Mouse (Mus musculus) midbrain, embryonic 16.5 days (tissue): ENCODE data around the gene Psmf1. TPM values are rescaled to one million over a fixed set of nuclear protein-coding genes. Genes with fewer than 3 reads are reported as not detected.

Source experiments
- ATAC-seq: fragments of 200-750 bp; cut with Nextera tagmentation; 2 replicates; pipeline ENCODE4 v1.8.0; 2017; ENCODE audit warnings: moderate TSS enrichment
- H3K27ac ChIP-seq: fragments of 300-500 bp; sonication (generic); 2 replicates; pipeline ENCODE4 v1.5.1; 2014; ENCODE audit warnings: mild to moderate bottlenecking, low read length, mixed read lengths
- H3K27me3 ChIP-seq: fragments of 300-500 bp; sonication (generic); 2 replicates; pipeline ENCODE4 v1.6.1; 2014; ENCODE audit warnings: low read depth, low read length, mixed read lengths; ENCODE audit not compliant: control insufficient read depth, insufficient read depth
- H3K36me3 ChIP-seq: fragments of 300-500 bp; sonication (generic); 2 replicates; pipeline ENCODE4 v1.6.1; 2014; ENCODE audit warnings: mild to moderate bottlenecking, low read length, moderate library complexity, mixed read lengths; ENCODE audit not compliant: control insufficient read depth, insufficient read depth
- H3K4me1 ChIP-seq: fragments of 300-500 bp; sonication (generic); 2 replicates; pipeline ENCODE4 v1.6.1; 2014; ENCODE audit warnings: mild to moderate bottlenecking, low read length, mixed read lengths; ENCODE audit not compliant: control insufficient read depth, insufficient read depth
- H3K4me2 ChIP-seq: fragments of 300-500 bp; sonication (generic); 2 replicates; pipeline ENCODE4 v1.6.1; 2014; ENCODE audit warnings: mild to moderate bottlenecking, low read length, mixed read lengths
- H3K4me3 ChIP-seq: fragments of 300-500 bp; sonication (generic); 2 replicates; pipeline ENCODE4 v1.5.1; 2014; ENCODE audit warnings: low read depth, mild to moderate bottlenecking, low read length, moderate library complexity, mixed read lengths
- H3K9ac ChIP-seq: fragments of 300-500 bp; sonication (generic); 2 replicates; pipeline ENCODE4 v1.6.1; 2014; ENCODE audit warnings: low read depth, low read length, mixed read lengths
- H3K9me3 ChIP-seq: fragments of 300-500 bp; sonication (generic); replicated peaks from 2 replicates; pipeline ENCODE4 v1.6.1; 2014; ENCODE audit warnings: mild to moderate bottlenecking, low read length, mixed read lengths; ENCODE audit not compliant: control insufficient read depth, poor library complexity, severe bottlenecking
- WGBS: fragments of 180-500 bp; shearing (Covaris S2); extraction: QIAGEN DNeasy Blood & Tissue Kit; methylation state at CpG from one replicate; pipeline ENCODE4 v1.1.7; 2014; 5-methylcytosine and 5-hydroxymethylcytosine counted together
- polyA plus RNA-seq: library from polyadenylated mRNA; unstranded; fragments of >200 nt; fragmentation: Nextera tagmentation; extraction: Ambion mirVana; gene quantifications from 2 replicates; pipeline ENCODE4 v1.2.1, GENCODE M21; 2015

The Psmf1 gene
- polyA plus RNA-seq, 1 experiment from 2014 or later = 66.5 TPM

- Histone ChIP-seq H3K27ac (no peak within 1 kb of the TSS), H3K27me3 (no peaks in the 10 kb centered on the region), H3K9me3 (no peaks in the 10 kb centered on the region), H3K4me3 (no peak within 1 kb of the TSS), H3K4me2 (no peak within 1 kb of the TSS), H3K4me1 (no peaks in the 10 kb centered on the region), H3K36me3 (no peaks in the 10 kb centered on the region), H3K9ac (no peak within 1 kb of the TSS)
- WGBS = 86% methylated on average over 3 of the region's 3 CpGs
- no peak for ATAC-seq
These were observed 75.6 kb downstream of the Psmf1 start, which contains the start of gene Rad21l for GRCm38 (mm10) chr2:151668433-151668832. Gene Rad21l, minus strand, starts transcription at chr2:151668533.

Other genes with a start within 250 kb of the Psmf1 start
- 568 and 608 TPM in 2 replicates for gene Fkbp1a, start 201.7 kb downstream of the Psmf1 start, polyA plus RNA-seq
- gene Sdcbp2, start 171.6 kb downstream of the Psmf1 start, polyA plus RNA-seq = 0.98 and 1.1 TPM in 2 replicates
- 19.0 and 21.6 TPM in 2 replicates for gene Snph, start 111.6 kb downstream of the Psmf1 start, polyA plus RNA-seq
- 0.34 and 0.36 TPM in 2 replicates for gene Rad21l, start 75.7 kb downstream of the Psmf1 start, polyA plus RNA-seq
- gene Tmem74b, start 42.2 kb downstream of the Psmf1 start, polyA plus RNA-seq = 28.8 and 30.8 TPM in 2 replicates
- gene Rspo4, start 98.7 kb upstream of the Psmf1 start, polyA plus RNA-seq = 0.20 and 0.51 TPM in 2 replicates
- 0.14 and 0.30 TPM in 2 replicates for gene Angpt4, start 167.0 kb upstream of the Psmf1 start, polyA plus RNA-seq
- gene Fam110a, start 236.0 kb upstream of the Psmf1 start, polyA plus RNA-seq = 57.5 and 59.1 TPM in 2 replicates